Mouse (Mus musculus) neural tube, embryonic 13.5 days (tissue): ENCODE data around the gene Myo1b. TPM values are rescaled to one million over a fixed set of nuclear protein-coding genes. Genes with fewer than 3 reads are reported as not detected.

Experiments
- ATAC-seq: fragments of 200-750 bp; cut with Nextera tagmentation; 2 replicates; pipeline ENCODE4 v1.8.0; 2017; ENCODE audit warnings: low read depth, mild to moderate bottlenecking, moderate TSS enrichment, moderate library complexity
- H3K27ac ChIP-seq: fragments of 300-500 bp; sonication (generic); replicated peaks from 2 replicates; pipeline ENCODE4 v1.5.1; 2015; ENCODE audit warnings: moderate library complexity, mild to moderate bottlenecking, inconsistent platforms
- H3K27me3 ChIP-seq: fragments of 300-500 bp; sonication (generic); 2 replicates; pipeline ENCODE4 v1.6.1; 2015; ENCODE audit warnings: mild to moderate bottlenecking, inconsistent platforms
- H3K36me3 ChIP-seq: fragments of 300-500 bp; sonication (generic); 2 replicates; pipeline ENCODE4 v1.6.1; 2015; ENCODE audit warnings: mild to moderate bottlenecking, inconsistent platforms
- H3K4me1 ChIP-seq: fragments of 300-500 bp; sonication (generic); replicated peaks from 2 replicates; pipeline ENCODE4 v1.6.1; 2015; ENCODE audit warnings: inconsistent platforms
- H3K4me2 ChIP-seq: fragments of 300-500 bp; sonication (generic); 2 replicates; pipeline ENCODE4 v1.6.1; 2015; ENCODE audit warnings: inconsistent platforms, mild to moderate bottlenecking, moderate library complexity
- H3K4me3 ChIP-seq: fragments of 300-500 bp; sonication (generic); 2 replicates; pipeline ENCODE4 v1.5.1; 2015; ENCODE audit warnings: mild to moderate bottlenecking, inconsistent platforms
- H3K9ac ChIP-seq: fragments of 300-500 bp; sonication (generic); 2 replicates; pipeline ENCODE4 v1.6.1; 2015; ENCODE audit warnings: moderate library complexity, mild to moderate bottlenecking, inconsistent platforms
- H3K9me3 ChIP-seq: fragments of 300-500 bp; sonication (generic); 2 replicates; pipeline ENCODE4 v1.6.1; 2016; ENCODE audit warnings: inconsistent platforms
- WGBS: fragments of 180-500 bp; shearing (Covaris S2); methylation state at CpG from one replicate; pipeline ENCODE4 v1.1.7; 2015; 5-methylcytosine and 5-hydroxymethylcytosine counted together
- polyA plus RNA-seq: library from polyadenylated mRNA; unstranded; fragments of >200 nt; fragmentation: Nextera tagmentation; extraction: Ambion mirVana; gene quantifications from 2 replicates; pipeline ENCODE4 v1.2.1, GENCODE M21; 2015

Myo1b gene
- polyA plus RNA-seq, 1 experiment from 2014 or later, result 79.3 TPM

- Histone ChIP-seq H3K4me3 (no peak overlapping the region), H3K9ac (no peak overlapping the region), H3K27me3 (no peaks in the 10 kb centered on the region), H3K27ac (no peak overlapping the region), H3K4me2 (no peak overlapping the region), H3K9me3 (no peaks in the 10 kb centered on the region), H3K4me1 (no peaks in the 10 kb centered on the region; the same call in 1 of the 2 replicates), H3K36me3 (peaks cover 79% of the 10 kb centered on the region)
- 69% methylated on average over 15 of the region's 15 CpGs for WGBS
- ATAC-seq, result no peak
These were observed 157.4 kb downstream of the Myo1b start for GRCm38 (mm10) chr1:51758326-51759109.

- H3K9me3 ChIP-seq, result no peaks in the 10 kb centered on the region
- ATAC-seq, result no peak
- WGBS, result 93% methylated on average over 6 of the region's 6 CpGs
- H3K9ac ChIP-seq, result no peak overlapping the region
- no peak overlapping the region for H3K4me3 ChIP-seq
- H3K4me2 ChIP-seq, result no peak overlapping the region
- peaks cover 55% of the 10 kb centered on the region for H3K36me3 ChIP-seq
- no peaks in the 10 kb centered on the region for H3K27me3 ChIP-seq
- no peak overlapping the region for H3K27ac ChIP-seq
- H3K4me1 ChIP-seq, result no peaks in the 10 kb centered on the region; the same call in 1 of the 2 replicates
These were observed 162.2 kb downstream of the Myo1b start for GRCm38 (mm10) chr1:51753621-51754020.

GRCm38 (mm10) chr1:51751006-51751405 lies 164.9 kb downstream of the Myo1b start:
- 80% methylated on average over 10 of the region's 10 CpGs for WGBS
- peaks cover 42% of the 10 kb centered on the region for H3K36me3 ChIP-seq
- H3K9ac ChIP-seq, result no peak overlapping the region
- no peak overlapping the region for H3K27ac ChIP-seq
- H3K4me1 ChIP-seq, result peaks cover 11% of the 10 kb centered on the region
- H3K9me3 ChIP-seq, result no peaks in the 10 kb centered on the region
- H3K27me3 ChIP-seq, result no peaks in the 10 kb centered on the region
- no peak overlapping the region for H3K4me3 ChIP-seq
- H3K4me2 ChIP-seq, result no peak overlapping the region
- no peak for ATAC-seq

GRCm38 (mm10) chr1:51748306-51748705 lies 167.6 kb downstream of the Myo1b start:
- WGBS, result 86% methylated on average over 2 of the region's 2 CpGs
- Histone ChIP-seq H3K27ac (no peak overlapping the region), H3K9ac (no peak overlapping the region), H3K36me3 (peaks cover 25% of the 10 kb centered on the region), H3K27me3 (no peaks in the 10 kb centered on the region), H3K4me2 (no peak overlapping the region), H3K9me3 (no peaks in the 10 kb centered on the region), H3K4me1 (peaks cover 11% of the 10 kb centered on the region), H3K4me3 (no peak overlapping the region)
- ATAC-seq, result no peak

- peaks cover 19% of the 10 kb centered on the region for H3K36me3 ChIP-seq
- ATAC-seq, result no peak
- 32% methylated on average over 12 of the region's 12 CpGs for WGBS
- H3K9ac ChIP-seq, result no peak overlapping the region; the same call in 1 of the 2 replicates
- no peaks in the 10 kb centered on the region for H3K9me3 ChIP-seq
- H3K27me3 ChIP-seq, result no peaks in the 10 kb centered on the region
- no peak overlapping the region for H3K4me3 ChIP-seq
- H3K4me1 ChIP-seq, result peaks cover 11% of the 10 kb centered on the region
- H3K4me2 ChIP-seq, result no peak overlapping the region
- H3K27ac ChIP-seq, result no peak overlapping the region
These were observed 168.4 kb downstream of the Myo1b start for GRCm38 (mm10) chr1:51747494-51747893.

GRCm38 (mm10) chr1:51746711-51747240 lies 169.1 kb downstream of the Myo1b start:
- Histone ChIP-seq H3K4me3 (no peak overlapping the region), H3K4me1 (peaks cover 11% of the 10 kb centered on the region), H3K36me3 (peaks cover 15% of the 10 kb centered on the region), H3K9ac (no peak overlapping the region), H3K27ac (no peak overlapping the region; the same call in 1 of the 2 replicates), H3K9me3 (no peaks in the 10 kb centered on the region), H3K27me3 (no peaks in the 10 kb centered on the region), H3K4me2 (no peak overlapping the region)
- ATAC-seq, result no peak
- WGBS, result 87% methylated on average over 15 of the region's 15 CpGs

- peaks cover 10% of the 10 kb centered on the region for H3K36me3 ChIP-seq
- no peak for ATAC-seq
- no peak overlapping the region for H3K27ac ChIP-seq
- H3K9ac ChIP-seq, result no peak overlapping the region
- H3K4me2 ChIP-seq, result no peak overlapping the region
- H3K4me3 ChIP-seq, result no peak overlapping the region
- no peaks in the 10 kb centered on the region for H3K27me3 ChIP-seq
- WGBS, result 96% methylated on average over 3 of the region's 3 CpGs
- no peaks in the 10 kb centered on the region for H3K9me3 ChIP-seq
- H3K4me1 ChIP-seq, result peaks cover 11% of the 10 kb centered on the region
These were observed 172.0 kb downstream of the Myo1b start for GRCm38 (mm10) chr1:51743756-51744425.

- WGBS, result 96% methylated on average over 1 of the region's 1 CpGs
- no peaks in the 10 kb centered on the region for H3K27me3 ChIP-seq
- no peak overlapping the region for H3K27ac ChIP-seq
- H3K4me2 ChIP-seq, result no peak overlapping the region
- ATAC-seq, result no peak
- peaks cover 9% of the 10 kb centered on the region; the same call in 1 of the 2 replicates for H3K36me3 ChIP-seq
- peaks cover 5% of the 10 kb centered on the region for H3K4me1 ChIP-seq
- H3K4me3 ChIP-seq, result no peak overlapping the region
- no peak overlapping the region for H3K9ac ChIP-seq
- H3K9me3 ChIP-seq, result no peaks in the 10 kb centered on the region
These were observed 173.3 kb downstream of the Myo1b start for GRCm38 (mm10) chr1:51742586-51742985.

GRCm38 (mm10) chr1:51740626-51741231 lies 175.1 kb downstream of the Myo1b start:
- Histone ChIP-seq H3K27ac (no peak overlapping the region), H3K36me3 (peaks cover 9% of the 10 kb centered on the region; the same call in 1 of the 2 replicates), H3K9ac (no peak overlapping the region), H3K9me3 (no peaks in the 10 kb centered on the region), H3K4me1 (no peaks in the 10 kb centered on the region), H3K4me3 (no peak overlapping the region), H3K27me3 (no peaks in the 10 kb centered on the region), H3K4me2 (no peak overlapping the region)
- 89% methylated on average over 10 of the region's 10 CpGs for WGBS
- no peak for ATAC-seq

GRCm38 (mm10) chr1:51739252-51739852 lies 176.5 kb downstream of the Myo1b start:
- Histone ChIP-seq H3K4me1 (no peaks in the 10 kb centered on the region), H3K9me3 (no peaks in the 10 kb centered on the region), H3K4me3 (no peak overlapping the region), H3K27ac (no peak overlapping the region), H3K36me3 (no peaks in the 10 kb centered on the region), H3K9ac (no peak overlapping the region), H3K27me3 (no peaks in the 10 kb centered on the region), H3K4me2 (no peak overlapping the region)
- 75% methylated on average over 5 of the region's 5 CpGs for WGBS
- ATAC-seq, result no peak

- Histone ChIP-seq H3K4me2 (no peak overlapping the region), H3K27me3 (no peaks in the 10 kb centered on the region), H3K9ac (no peak overlapping the region), H3K9me3 (peaks cover 2% of the 10 kb centered on the region), H3K36me3 (no peaks in the 10 kb centered on the region), H3K4me1 (no peaks in the 10 kb centered on the region), H3K4me3 (no peak overlapping the region), H3K27ac (no peak overlapping the region)
- ATAC-seq, result no peak
- WGBS, result 81% methylated on average over 2 of the region's 2 CpGs
These were observed 179.0 kb downstream of the Myo1b start for GRCm38 (mm10) chr1:51736822-51737221.

GRCm38 (mm10) chr1:51734721-51735120 lies 181.2 kb downstream of the Myo1b start:
- Histone ChIP-seq H3K4me3 (no peak overlapping the region), H3K4me2 (no peak overlapping the region), H3K36me3 (no peaks in the 10 kb centered on the region), H3K27ac (no peak overlapping the region), H3K9ac (no peak overlapping the region), H3K27me3 (no peaks in the 10 kb centered on the region), H3K9me3 (peaks cover 6% of the 10 kb centered on the region), H3K4me1 (no peaks in the 10 kb centered on the region)
- ATAC-seq, result no peak
- WGBS, result 83% methylated on average over 6 of the region's 6 CpGs
